Mouse (Mus musculus) liver, adult 2 months (tissue): ENCODE measurements around the gene Psat1. TPM values are rescaled to one million over a fixed set of nuclear protein-coding genes. Genes with fewer than 3 reads are reported as not detected.
A peak's percentile ranks its signal among the peaks of the same experiment; 100 is the strongest.

Experiments
- DNase-seq: peaks from one replicate; pipeline ENCODE4 v3.0.0-alpha.2; 2011; ENCODE audit warnings: low read depth, low spot score; ENCODE audit errors: extremely low read depth
- H3K27ac ChIP-seq: fragments of 200-500 bp; replicated peaks from 2 replicates; pipeline ENCODE4 v1.5.1; 2012; ENCODE audit warnings: low read depth, mild to moderate bottlenecking, control low read depth, inconsistent platforms, low read length; ENCODE audit not compliant: insufficient read depth
- H3K27me3 ChIP-seq: fragments of 200-500 bp; 2 replicates; pipeline ENCODE4 v1.6.1; 2012; ENCODE audit warnings: mild to moderate bottlenecking, moderate library complexity, low read length, inconsistent platforms; ENCODE audit not compliant: control insufficient read depth, insufficient read depth
- H3K36me3 ChIP-seq: fragments of 200-500 bp; 2 replicates; pipeline ENCODE4 v1.6.1; 2012; ENCODE audit warnings: low read length, inconsistent platforms; ENCODE audit not compliant: control insufficient read depth, insufficient read depth
- H3K4me1 ChIP-seq: fragments of 200-500 bp; 2 replicates; pipeline ENCODE4 v1.6.1; 2011; ENCODE audit warnings: low read length; ENCODE audit not compliant: control insufficient read depth, insufficient read depth
- H3K4me3 ChIP-seq: fragments of 200-500 bp; 2 replicates; pipeline ENCODE4 v1.5.1; 2011; ENCODE audit warnings: low read depth, mild to moderate bottlenecking, control low read depth, low read length, moderate library complexity; ENCODE audit not compliant: insufficient read depth
- H3K79me2 ChIP-seq: fragments of 200-500 bp; 2 replicates; pipeline ENCODE4 v1.6.1; 2012; ENCODE audit warnings: inconsistent platforms, mild to moderate bottlenecking, low read length, moderate library complexity; ENCODE audit not compliant: control insufficient read depth, insufficient read depth
- H3K9ac ChIP-seq: fragments of 200-500 bp; 2 replicates; pipeline ENCODE4 v1.6.1; 2012; ENCODE audit warnings: low read depth, mild to moderate bottlenecking, control low read depth, inconsistent platforms, low read length
- CTCF ChIP-seq: fragments of 200-500 bp; IDR thresholded peaks from 2 replicates; pipeline ENCODE4 v1.5.1; 2011; ENCODE audit warnings: low read depth, low read length, control low read depth
- POLR2A ChIP-seq: fragments of 200-500 bp; IDR thresholded peaks from 2 replicates; pipeline ENCODE4 v1.6.1; 2011; ENCODE audit warnings: low read length, control low read depth; ENCODE audit not compliant: insufficient read depth; ENCODE audit errors: extremely low read depth
- WGBS: fragments of 180-500 bp; shearing (Covaris S2); methylation state at CpG from one replicate; pipeline ENCODE4 v1.1.7; 2018; 5-methylcytosine and 5-hydroxymethylcytosine counted together
- polyA plus RNA-seq: library from polyadenylated mRNA; depleted of rRNA; stranded (reverse); fragments of >200 nt; gene quantifications from 2 replicates; pipeline ENCODE4 v1.2.3, GENCODE M21; 2012
- total RNA-seq: library from RNA; depleted of rRNA; stranded (reverse); fragments of >200 nt; gene quantifications from 2 replicates; pipeline ENCODE4 v1.2.3, GENCODE M21; 2014

The Psat1 gene
- total and polyA plus RNA-seq, 2 experiments: 0.20 to 0.74 TPM

DNA sequence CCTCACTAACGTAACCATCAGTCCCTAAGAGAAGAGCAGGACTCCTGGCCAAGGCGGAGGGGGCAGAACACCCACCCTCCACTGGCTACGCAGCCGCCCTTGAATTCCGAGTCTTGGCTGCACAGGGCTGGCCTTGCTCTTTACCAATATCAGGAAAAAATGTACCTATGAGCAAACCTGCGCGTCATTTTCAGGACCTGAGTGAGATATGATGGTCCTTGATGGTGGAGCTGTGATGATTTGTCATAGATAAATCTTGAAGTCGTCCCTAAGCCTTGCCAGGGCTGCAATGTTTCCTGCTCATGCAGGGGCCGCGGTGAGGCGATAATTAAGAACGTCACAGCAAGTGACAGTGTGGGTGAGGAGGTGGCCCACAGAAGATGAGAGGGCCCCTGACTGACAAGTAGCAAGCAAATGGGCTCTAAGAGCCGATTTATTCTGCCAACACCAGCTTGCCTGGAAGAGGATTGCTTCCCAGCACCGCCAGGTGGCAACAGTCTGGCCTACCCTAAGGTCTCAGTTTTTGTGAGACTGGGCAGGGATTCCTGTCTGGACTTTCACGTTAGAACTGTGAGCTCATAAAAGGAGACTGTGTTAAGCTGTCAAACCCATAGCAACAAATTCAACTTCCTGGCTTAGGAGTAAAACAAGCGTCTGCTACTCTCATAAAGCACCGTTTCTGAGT lies 16.0 kb upstream of the Psat1 start:
- no peak overlapping the region for H3K4me3 ChIP-seq

DNA sequence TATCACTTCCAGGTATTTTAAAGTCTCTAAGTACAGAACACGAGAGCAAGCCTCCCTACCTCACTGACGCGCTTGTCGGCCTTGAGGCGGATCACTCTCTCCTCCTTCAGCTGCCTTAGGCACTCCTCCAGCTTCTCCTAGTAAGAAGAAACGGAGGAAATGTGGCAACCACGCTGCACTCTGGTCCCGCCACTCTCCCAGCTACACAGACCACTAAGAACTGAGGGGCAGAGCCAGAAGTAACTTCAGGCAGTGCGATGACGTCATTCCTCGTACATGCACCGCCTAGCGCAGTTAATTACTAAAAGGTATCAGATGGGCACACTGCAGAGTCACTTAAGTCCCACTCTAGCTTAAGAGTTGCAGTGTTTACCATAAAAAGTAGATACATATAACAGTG lies 15.2 kb upstream of the Psat1 start:
- Histone ChIP-seq H3K27me3 (no peaks in the 10 kb centered on the region), H3K4me3 (no peak overlapping the region), H3K36me3 (no peaks in the 10 kb centered on the region), H3K79me2 (no peaks in the 10 kb centered on the region), H3K9ac (no peak overlapping the region), H3K27ac (no peak overlapping the region), H3K4me1 (no peaks in the 10 kb centered on the region)
- TF ChIP-seq CTCF: no peak
- TF ChIP-seq POLR2A: no peak
- no peak for DNase-seq
- WGBS: 91% methylated on average over 13 of the region's 13 CpGs

More for the DNA sequence above, 16.0 kb upstream of the Psat1 start:
- H3K36me3 ChIP-seq: no peaks in the 10 kb centered on the region
- WGBS: 82% methylated on average over 17 of the region's 17 CpGs
- no peaks in the 10 kb centered on the region for H3K27me3 ChIP-seq
- no peak for TF ChIP-seq POLR2A
- no peak for TF ChIP-seq CTCF
- H3K79me2 ChIP-seq: no peaks in the 10 kb centered on the region
- no peak for DNase-seq
- no peak overlapping the region for H3K9ac ChIP-seq
- H3K4me1 ChIP-seq: no peaks in the 10 kb centered on the region
- no peak overlapping the region for H3K27ac ChIP-seq

DNA sequence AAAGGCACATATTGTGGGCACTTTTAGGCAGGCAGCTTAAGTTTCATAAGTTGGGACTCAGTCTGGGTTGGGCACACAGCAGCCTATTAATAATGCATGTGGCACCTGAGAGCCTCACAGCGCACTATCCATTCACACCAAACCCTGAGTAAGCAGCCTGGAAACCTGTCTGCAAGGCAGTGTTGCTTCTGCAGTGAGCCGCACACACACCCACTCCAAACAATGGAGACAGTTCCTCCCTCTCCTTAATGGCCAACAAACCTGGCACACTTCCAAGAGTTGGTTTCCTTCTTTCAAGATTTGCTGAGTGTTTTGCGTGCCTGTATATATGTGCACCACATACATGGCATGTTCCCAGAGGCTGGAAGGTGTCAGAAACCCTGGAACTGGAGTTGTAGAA lies 3.1 kb upstream of the Psat1 start:
- no peaks in the 10 kb centered on the region for H3K4me1 ChIP-seq
- DNase-seq: no peak
- no peak overlapping the region for H3K27ac ChIP-seq
- 76% methylated on average over 3 of the region's 3 CpGs for WGBS
- H3K36me3 ChIP-seq: no peaks in the 10 kb centered on the region
- H3K4me3 ChIP-seq: no peak overlapping the region
- no peak overlapping the region for H3K9ac ChIP-seq
- no peaks in the 10 kb centered on the region for H3K27me3 ChIP-seq
- H3K79me2 ChIP-seq: no peaks in the 10 kb centered on the region
- no peak for TF ChIP-seq CTCF
- no peak for TF ChIP-seq POLR2A

DNA sequence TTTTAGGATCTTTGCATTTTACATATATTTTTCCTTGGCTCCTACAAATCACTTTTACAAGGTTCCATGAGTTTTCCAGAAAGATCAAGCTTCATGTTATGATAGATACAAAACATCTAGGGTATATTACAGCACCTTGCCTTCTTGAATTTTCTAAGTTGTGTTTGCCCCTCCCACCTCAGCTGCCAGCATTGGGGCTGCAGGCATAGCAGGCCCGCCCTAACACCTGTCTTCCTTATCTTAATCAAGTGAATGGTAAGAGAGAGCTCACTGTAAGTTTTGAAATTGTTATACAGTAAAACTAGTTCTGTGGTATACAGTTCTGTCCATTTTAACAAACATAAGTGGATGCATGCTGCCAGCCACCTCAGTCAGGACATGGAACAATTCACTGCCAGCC lies 1.7 kb upstream of the Psat1 start:
- no peaks in the 10 kb centered on the region for H3K27me3 ChIP-seq
- H3K4me3 ChIP-seq: no peak overlapping the region
- H3K4me1 ChIP-seq: no peaks in the 10 kb centered on the region
- no peak overlapping the region for H3K9ac ChIP-seq
- H3K79me2 ChIP-seq: no peaks in the 10 kb centered on the region
- TF ChIP-seq CTCF (no peak), POLR2A (no peak)
- 81% methylated on average over 1 of the region's 1 CpGs for WGBS
- DNase-seq: no peak
- H3K27ac ChIP-seq: no peak overlapping the region
- H3K36me3 ChIP-seq: no peaks in the 10 kb centered on the region

DNA sequence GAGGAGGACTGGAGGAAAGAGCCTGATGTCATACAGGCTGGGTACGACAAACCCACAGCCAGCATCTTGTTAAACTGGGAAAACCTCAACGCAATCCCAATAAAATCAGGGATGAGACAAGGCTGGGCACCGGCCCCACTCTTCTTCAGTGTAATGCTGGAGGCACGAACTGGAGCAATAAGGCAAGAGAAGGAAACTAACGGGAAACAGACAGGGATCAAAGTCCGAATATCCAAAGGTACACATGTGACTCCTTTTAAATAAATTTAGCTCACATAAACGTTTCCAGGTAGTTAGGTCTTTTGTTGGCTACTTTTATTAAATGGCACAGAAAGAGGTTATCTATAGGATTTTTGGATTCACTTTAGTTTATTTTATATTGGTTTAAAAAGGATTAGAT lies 1.3 kb upstream of the Psat1 start:
- H3K27ac ChIP-seq: no peak overlapping the region
- peak; percentile 47 for DNase-seq
- H3K36me3 ChIP-seq: no peaks in the 10 kb centered on the region
- no peak overlapping the region for H3K9ac ChIP-seq
- TF ChIP-seq POLR2A (no peak), CTCF (no peak)
- H3K4me1 ChIP-seq: no peaks in the 10 kb centered on the region
- no peaks in the 10 kb centered on the region for H3K27me3 ChIP-seq
- no peaks in the 10 kb centered on the region for H3K79me2 ChIP-seq
- 56% methylated on average over 7 of the region's 7 CpGs for WGBS
- no peak overlapping the region for H3K4me3 ChIP-seq

DNA sequence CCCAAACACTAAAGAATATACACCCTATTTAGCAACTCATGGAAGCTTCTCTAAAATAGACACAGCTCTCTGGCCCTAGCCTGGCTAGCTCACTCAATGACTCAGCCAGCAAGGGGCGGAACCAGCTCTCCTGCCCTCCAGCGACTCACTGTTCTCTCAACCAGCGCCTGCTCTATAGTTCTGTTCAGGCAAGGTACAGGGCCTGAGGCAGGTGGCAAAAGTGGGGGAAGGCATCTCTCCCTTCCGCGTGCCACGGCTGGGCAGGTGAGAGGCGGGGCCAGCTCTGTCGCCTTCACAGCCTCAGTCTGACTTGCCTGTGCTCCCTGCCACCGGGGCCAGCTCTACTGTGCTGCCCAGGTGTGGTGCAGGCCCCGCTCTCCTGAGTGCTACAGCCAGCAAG lies 474 bp downstream of the Psat1 start:
- Histone ChIP-seq H3K27me3 (no peaks in the 10 kb centered on the region), H3K9ac (no peak overlapping the region), H3K4me1 (no peaks in the 10 kb centered on the region), H3K36me3 (no peaks in the 10 kb centered on the region), H3K4me3 (no peak overlapping the region), H3K27ac (no peak overlapping the region), H3K79me2 (no peaks in the 10 kb centered on the region)
- 76% methylated on average over 10 of the region's 10 CpGs for WGBS
- no peak for TF ChIP-seq CTCF
- no peak for TF ChIP-seq POLR2A
- DNase-seq: no peak

DNA sequence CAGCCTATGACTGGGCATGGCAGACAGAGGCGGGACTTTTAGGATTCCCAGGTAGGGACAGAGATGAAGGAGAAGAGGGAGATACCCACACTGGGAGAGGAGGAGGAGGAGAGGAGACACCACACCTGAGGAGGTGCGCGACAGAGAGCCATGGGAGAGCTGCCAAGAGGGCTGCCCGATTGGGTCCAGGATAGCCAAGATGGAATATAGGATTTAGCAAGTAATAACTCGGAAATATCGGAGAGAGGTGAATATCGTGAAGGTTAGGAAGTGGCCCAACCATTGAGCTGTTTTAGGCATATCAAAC lies 4.1 kb downstream of the Psat1 start:
- WGBS: 90% methylated on average over 7 of the region's 7 CpGs

More for the DNA sequence above, 4.1 kb downstream of the Psat1 start:
- Histone ChIP-seq H3K4me1 (no peaks in the 10 kb centered on the region), H3K27ac (no peak overlapping the region), H3K36me3 (no peaks in the 10 kb centered on the region), H3K79me2 (no peaks in the 10 kb centered on the region), H3K4me3 (no peak overlapping the region), H3K27me3 (no peaks in the 10 kb centered on the region), H3K9ac (no peak overlapping the region)
- no peak for DNase-seq
- TF ChIP-seq CTCF (no peak), POLR2A (no peak)
